Mouse (Mus musculus) C2C12 (cell line): ENCODE measurements around the gene Cavin2.

Experiments used
- CEBPB ChIP-seq: IDR thresholded peaks from one replicate; pipeline ENCODE4 v1.6.1; 2011; ENCODE audit warnings: low read depth, mild to moderate bottlenecking, control low read depth, moderate library complexity
- CTCF ChIP-seq: IDR thresholded peaks from one replicate; pipeline ENCODE4 v1.5.1; 2011; ENCODE audit not compliant: control insufficient read depth, insufficient read depth, insufficient read length
- FOSL1 ChIP-seq: IDR thresholded peaks from one replicate; pipeline ENCODE4 v1.8.0; 2011; ENCODE audit warnings: mild to moderate bottlenecking, low read length; ENCODE audit not compliant: poor library complexity, insufficient read depth, severe bottlenecking
- MAX ChIP-seq: IDR thresholded peaks from one replicate; pipeline ENCODE4 v1.6.1; 2011; ENCODE audit warnings: mild to moderate bottlenecking, control low read depth
- MYOD1 ChIP-seq: IDR thresholded peaks from one replicate; pipeline ENCODE4 v1.6.1; 2011; ENCODE audit warnings: low read depth; ENCODE audit not compliant: control insufficient read depth, insufficient read length
- MYOG ChIP-seq: IDR thresholded peaks from one replicate; pipeline ENCODE4 v1.6.1; 2011; ENCODE audit not compliant: control insufficient read depth, insufficient read length; ENCODE audit errors: extremely low read depth

DNA sequence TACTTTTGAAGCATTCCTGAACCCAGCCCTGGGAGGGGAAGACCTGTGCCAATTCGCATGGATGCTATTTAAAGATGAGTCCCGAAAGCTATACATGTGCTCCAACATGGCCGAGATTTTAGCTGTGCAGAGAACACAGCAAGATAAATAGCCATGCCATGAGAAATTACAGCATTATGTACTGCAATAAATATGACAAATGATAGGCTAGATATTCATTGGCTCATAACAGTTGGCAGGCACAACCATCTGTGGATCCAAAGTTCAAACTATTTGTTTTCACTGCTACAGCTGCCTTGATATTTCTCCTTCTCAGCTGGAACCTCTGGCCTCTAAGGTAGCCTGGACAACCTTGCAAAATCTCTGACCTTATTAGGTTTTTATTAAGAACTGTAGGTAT is 45.1 kb upstream of the Cavin2 start:
- TF ChIP-seq MYOG (no peak), CTCF (no peak), MAX (no peak), CEBPB (no peak), MYOD1 (no peak), FOSL1 (no peak)
